Mouse (Mus musculus) ovary, postnatal 14 days (tissue): ENCODE data around the gene Spem1.
"Not testable (repeated sequence)": the region's sequence is repeated elsewhere in the genome, so short reads cannot be mapped to it uniquely, and the experiment has no call there.

Source experiments
- DNase-seq: peaks from one replicate; pipeline ENCODE4 v3.0.0; 2022; ENCODE audit warnings: low spot score

The Spem1 gene

GRCm38 (mm10) chr11:69822080-69822479 lies at the start of gene Spem1:
Gene Spem1 (minus strand): TSS chr11:69822180.
- DNase-seq, result no peak

- DNase-seq, result no peak
Measured at GRCm38 (mm10) chr11:69870289-69871069, 48.5 kb upstream of the Spem1 start.

GRCm38 (mm10) chr11:69867335-69867734 lies 45.4 kb upstream of the Spem1 start:
- no peak for DNase-seq

GRCm38 (mm10) chr11:69865561-69865960 lies 43.6 kb upstream of the Spem1 start:
- no peak for DNase-seq

GRCm38 (mm10) chr11:69864138-69864860 lies 42.3 kb upstream of the Spem1 start:
- no peak for DNase-seq

GRCm38 (mm10) chr11:69863729-69864128 lies 41.7 kb upstream of the Spem1 start:
- DNase-seq, result not testable (repeated sequence)

- DNase-seq, result no peak
Measured at GRCm38 (mm10) chr11:69858113-69858998, 36.4 kb upstream of the Spem1 start, which contains the start of gene Tnk1. Gene Tnk1 (minus strand): TSS chr11:69858730.

GRCm38 (mm10) chr11:69855347-69855746 lies 33.4 kb upstream of the Spem1 start:
- no peak for DNase-seq

- no peak for DNase-seq
Measured at GRCm38 (mm10) chr11:69854680-69855079, 32.7 kb upstream of the Spem1 start.

- DNase-seq, result no peak
Measured at GRCm38 (mm10) chr11:69853994-69854393, 32.0 kb upstream of the Spem1 start.

GRCm38 (mm10) chr11:69850754-69851153 lies 28.8 kb upstream of the Spem1 start:
- no peak for DNase-seq

- no peak for DNase-seq
Measured at GRCm38 (mm10) chr11:69849884-69850283, 27.9 kb upstream of the Spem1 start.

- DNase-seq, result no peak
Measured at GRCm38 (mm10) chr11:69849128-69849527, 27.1 kb upstream of the Spem1 start.

- DNase-seq, result no peak
Measured at GRCm38 (mm10) chr11:69848021-69848420, 26.0 kb upstream of the Spem1 start.

GRCm38 (mm10) chr11:69846738-69847688 lies 25.0 kb upstream of the Spem1 start:
- no peak for DNase-seq

GRCm38 (mm10) chr11:69846198-69846680 lies 24.3 kb upstream of the Spem1 start, which contains the start of gene Plscr3:
Gene Plscr3 (plus strand): TSS chr11:69846376.
- DNase-seq, result peak; percentile 90

- DNase-seq, result no peak
Measured at GRCm38 (mm10) chr11:69838714-69839104, 16.7 kb upstream of the Spem1 start.

- DNase-seq, result peak; percentile 93
Measured at GRCm38 (mm10) chr11:69837952-69838713, 16.2 kb upstream of the Spem1 start, which contains the start of gene Tmem256. Gene Tmem256 (plus strand): TSS chr11:69838514.

GRCm38 (mm10) chr11:69837604-69837951 lies 15.6 kb upstream of the Spem1 start, which contains the start of gene Nlgn2:
Gene Nlgn2 (minus strand): TSS chr11:69837784.
- no peak for DNase-seq
